Mouse (Mus musculus) embryonic fibroblast, embryonic 13.5 days (primary cell): ENCODE data around the gene Slc38a4. TPM values are rescaled to one million over a fixed set of nuclear protein-coding genes. Genes with fewer than 3 reads are reported as not detected.

Experiments used
- H3K27ac ChIP-seq: 2 replicates; pipeline ENCODE4 v1.5.1; 2012; ENCODE audit warnings: low read length, control low read depth, inconsistent platforms; ENCODE audit not compliant: insufficient read depth
- H3K4me1 ChIP-seq: 2 replicates; pipeline ENCODE4 v1.6.1; 2011; ENCODE audit warnings: low read length; ENCODE audit not compliant: control insufficient read depth, insufficient read depth
- H3K4me3 ChIP-seq: 2 replicates; pipeline ENCODE4 v1.5.1; 2011; ENCODE audit warnings: mild to moderate bottlenecking, control low read depth, low read length; ENCODE audit not compliant: insufficient read depth
- CTCF ChIP-seq: IDR thresholded peaks from 2 replicates; pipeline ENCODE4 v1.5.1; 2011; ENCODE audit warnings: mild to moderate bottlenecking, control low read depth, low read length, moderate library complexity, borderline replicate concordance; ENCODE audit not compliant: insufficient read depth
- POLR2A ChIP-seq: IDR thresholded peaks from 2 replicates; pipeline ENCODE4 v1.6.1; 2011; ENCODE audit warnings: low read depth, mild to moderate bottlenecking, control low read depth, low read length, moderate library complexity
- polyA plus RNA-seq: library from polyadenylated mRNA; stranded (reverse); fragments of >200 nt; gene quantifications from 2 replicates; pipeline ENCODE4 v1.2.4, GENCODE M21; 2011; ENCODE audit warnings: low read depth; ENCODE audit not compliant: missing spikeins, insufficient read length

The Slc38a4 gene
- polyA plus RNA-seq, 1 experiment: 93.6 TPM

DNA sequence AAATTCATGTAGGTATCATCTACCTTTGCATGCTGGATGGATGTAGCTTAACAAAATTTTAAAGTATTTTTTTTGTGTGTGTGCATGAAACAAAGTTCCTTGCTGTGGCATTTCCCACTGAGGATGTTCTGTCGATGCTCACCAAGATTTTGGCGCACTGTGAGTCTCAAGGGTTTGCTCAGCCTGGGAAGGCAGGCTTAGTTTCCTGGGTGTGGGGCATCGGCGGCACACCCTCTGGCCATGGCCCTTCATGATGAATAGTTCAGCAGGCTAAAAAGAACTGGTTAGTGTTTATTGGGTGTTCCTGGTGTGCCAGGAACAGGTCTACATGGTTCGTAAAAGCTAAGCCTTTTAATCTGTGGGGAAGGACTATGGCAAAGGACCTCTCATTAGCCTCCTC, 81.6 kb downstream of the Slc38a4 start:
- no peak for TF ChIP-seq CTCF
- TF ChIP-seq POLR2A: no peak
- no peaks in the 10 kb centered on the region for H3K4me1 ChIP-seq
- H3K27ac ChIP-seq: no peak overlapping the region
- H3K4me3 ChIP-seq: no peak overlapping the region

DNA sequence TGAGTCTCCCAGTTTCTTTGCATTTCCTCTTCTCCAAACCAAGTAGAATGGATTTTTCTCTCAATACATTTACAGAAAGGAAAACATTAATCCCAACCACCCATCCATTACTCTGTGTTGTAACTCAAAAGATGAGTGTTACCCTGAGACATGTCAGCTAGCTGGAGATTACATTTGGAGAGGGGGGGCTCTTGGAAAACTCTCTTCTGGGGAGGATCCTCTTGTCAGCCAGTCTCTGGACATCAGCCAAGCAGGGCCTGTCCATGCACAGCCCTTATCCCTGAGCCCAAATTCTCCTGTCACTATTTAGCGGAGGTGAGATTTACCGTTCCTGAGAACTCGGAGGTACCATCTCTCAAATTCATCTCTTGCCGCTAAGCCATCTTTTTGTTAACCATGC, 82.4 kb downstream of the Slc38a4 start:
- TF ChIP-seq CTCF (no peak), POLR2A (no peak)
- Histone ChIP-seq H3K4me3 (no peak overlapping the region), H3K4me1 (no peaks in the 10 kb centered on the region), H3K27ac (no peak overlapping the region)

GRCm38 (mm10) chr15:96972706-96973274, 83.0 kb downstream of the Slc38a4 start:
- H3K27ac ChIP-seq: no peak overlapping the region
- no peak overlapping the region for H3K4me3 ChIP-seq
- no peaks in the 10 kb centered on the region for H3K4me1 ChIP-seq
- TF ChIP-seq POLR2A (no peak), CTCF (no peak)

DNA sequence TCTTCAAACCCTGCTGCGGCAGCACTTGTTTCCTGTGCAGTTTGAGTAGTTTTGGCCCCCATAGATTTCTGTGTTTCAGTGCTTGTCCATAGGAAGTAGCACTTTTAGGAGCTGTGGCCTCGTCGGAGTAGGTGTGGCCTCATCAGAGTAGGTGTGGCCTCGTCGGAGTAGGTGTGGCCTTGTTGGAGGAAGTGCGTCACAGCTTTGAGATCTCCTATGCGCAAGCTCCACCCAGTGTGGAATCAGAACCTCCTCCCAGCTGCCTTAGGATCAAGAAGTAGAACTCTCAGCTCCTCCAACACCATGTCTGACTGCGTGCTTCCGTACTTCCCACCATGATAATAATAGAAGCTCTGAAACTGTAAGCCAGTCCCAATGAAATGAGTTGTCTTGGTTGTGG, 83.8 kb downstream of the Slc38a4 start:
- no peaks in the 10 kb centered on the region for H3K4me1 ChIP-seq
- no peak for TF ChIP-seq CTCF
- TF ChIP-seq POLR2A: no peak
- H3K27ac ChIP-seq: no peak overlapping the region
- no peak overlapping the region for H3K4me3 ChIP-seq

GRCm38 (mm10) chr15:96969792-96970191, 86.0 kb downstream of the Slc38a4 start:
- no peak for TF ChIP-seq CTCF
- Histone ChIP-seq H3K4me1 (no peaks in the 10 kb centered on the region), H3K27ac (no peak overlapping the region), H3K4me3 (no peak overlapping the region)

GRCm38 (mm10) chr15:96968741-96969140, 87.0 kb downstream of the Slc38a4 start:
- Histone ChIP-seq H3K4me3 (no peak overlapping the region), H3K27ac (no peak overlapping the region), H3K4me1 (no peaks in the 10 kb centered on the region; the same call in 1 of the 2 replicates)
- TF ChIP-seq CTCF (no peak), POLR2A (no peak)

DNA sequence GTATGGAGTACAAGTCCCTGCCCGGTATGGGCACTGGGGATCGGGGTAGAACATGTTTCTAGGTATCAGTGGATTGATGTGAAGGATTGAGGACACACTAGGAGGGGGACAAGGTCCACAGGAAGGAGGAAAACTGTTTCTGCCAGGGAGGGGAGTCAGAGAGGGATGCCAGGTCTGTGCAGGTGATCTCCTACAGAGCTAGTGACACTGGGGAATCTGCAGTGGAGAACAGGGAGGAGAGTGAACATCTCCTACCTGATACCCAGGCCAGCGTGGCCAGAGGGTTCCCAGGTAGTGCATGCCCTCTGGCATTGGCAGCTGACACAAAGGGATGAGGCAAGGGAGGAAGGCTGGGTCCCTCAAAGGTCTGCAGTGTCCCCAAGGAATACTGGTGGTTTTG, 89.4 kb downstream of the Slc38a4 start:
- Histone ChIP-seq H3K27ac (no peak overlapping the region), H3K4me1 (no peaks in the 10 kb centered on the region; the same call in 1 of the 2 replicates), H3K4me3 (no peak overlapping the region)
- TF ChIP-seq CTCF (no peak), POLR2A (no peak)

DNA sequence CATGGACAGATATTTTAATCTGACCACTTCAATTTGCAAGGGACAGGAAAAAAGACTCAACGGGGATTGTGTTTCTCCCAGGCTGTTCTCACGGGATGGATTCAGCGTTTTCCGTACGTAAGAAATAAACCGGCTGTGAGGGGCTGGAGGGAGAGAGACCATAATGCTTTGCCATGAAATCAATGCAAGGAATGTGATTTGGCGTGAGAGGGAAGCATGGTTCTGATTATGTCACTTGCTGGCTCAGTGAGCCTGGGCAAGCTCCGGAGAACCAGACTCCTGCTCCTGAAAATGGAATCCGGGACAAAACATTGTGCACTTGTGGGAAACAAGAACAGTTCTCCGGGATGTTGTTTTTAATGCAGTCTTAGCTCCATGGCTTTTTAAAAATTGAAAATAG, 92.0 kb downstream of the Slc38a4 start:
- TF ChIP-seq POLR2A: no peak
- TF ChIP-seq CTCF: no peak
- Histone ChIP-seq H3K4me1 (no peaks in the 10 kb centered on the region; the same call in 1 of the 2 replicates), H3K27ac (no peak overlapping the region), H3K4me3 (no peak overlapping the region)

DNA sequence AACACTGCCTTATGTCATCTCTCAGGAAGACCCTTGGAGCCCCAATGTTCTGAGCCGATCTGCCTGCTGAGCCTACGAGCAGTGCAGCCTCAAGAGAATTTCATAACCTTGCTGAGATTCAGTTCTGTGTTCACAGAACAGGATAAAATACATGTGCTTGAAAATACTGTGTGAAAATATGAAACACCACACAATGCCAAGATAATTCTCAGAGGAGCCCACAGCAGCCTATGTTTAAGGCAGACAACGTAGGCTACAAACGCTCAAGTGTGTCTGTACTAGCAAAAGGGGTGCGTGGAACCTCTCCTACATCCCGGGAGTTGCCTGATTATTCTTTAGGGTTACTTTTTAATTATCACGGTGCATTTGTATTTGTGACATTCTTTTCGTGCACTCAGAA, 92.4 kb downstream of the Slc38a4 start:
- no peak overlapping the region for H3K27ac ChIP-seq
- no peaks in the 10 kb centered on the region; the same call in 1 of the 2 replicates for H3K4me1 ChIP-seq
- TF ChIP-seq CTCF (no peak), POLR2A (no peak)
- no peak overlapping the region for H3K4me3 ChIP-seq

DNA sequence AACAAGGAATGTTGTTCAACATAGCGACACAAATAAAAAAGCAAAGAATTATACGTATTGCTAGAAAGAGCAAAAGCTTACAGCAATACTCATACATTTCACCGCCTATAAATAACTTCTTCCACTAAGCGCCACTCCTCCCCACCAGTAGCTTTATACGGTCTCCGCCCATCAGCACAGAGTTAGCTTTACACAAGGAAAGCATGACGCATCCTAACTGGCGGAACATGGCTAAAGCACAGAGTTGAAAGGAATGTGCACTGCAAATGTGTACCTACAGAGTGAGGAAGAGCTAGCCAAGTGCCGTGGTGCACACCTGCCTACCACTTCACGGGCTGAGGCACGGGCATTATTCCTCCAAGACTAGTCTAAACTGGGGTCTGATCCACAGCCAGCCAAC, 95.4 kb downstream of the Slc38a4 start:
- Histone ChIP-seq H3K4me1 (peaks cover 4% of the 10 kb centered on the region; the same call in 1 of the 2 replicates), H3K4me3 (no peak overlapping the region), H3K27ac (no peak overlapping the region)
- TF ChIP-seq POLR2A: no peak
- no peak for TF ChIP-seq CTCF
